Mouse (Mus musculus) erythroid progenitor cell, adult 5-6 weeks (primary cell): ENCODE data around the gene P4hb. TPM values are rescaled to one million over a fixed set of nuclear protein-coding genes. Genes with fewer than 3 reads are reported as not detected.

Experiments used
- ATAC-seq: replicated peaks from 2 replicates; pipeline ENCODE4 v1.8.0; 2016; ENCODE audit warnings: moderate number of reproducible peaks, mild to moderate bottlenecking, moderate TSS enrichment, inconsistent platforms; ENCODE audit not compliant: poor library complexity, low FRiP score, severe bottlenecking
- total RNA-seq, 2 experiments: library from RNA; stranded (forward) in 1 of 2; stranded (reverse) in 1 of 2; fragments of 150-400 nt in 1 of 2; fragments of 186-747, 209-891 nt in 1 of 2; gene quantifications; 2 replicates each; pipeline versions ENCODE4 v1.2.3 to v1.2.4; 2015 to 2017; ENCODE audit warnings: low replicate concordance in 2 of 2

P4hb gene
- total RNA-seq (2015; ENCODE audit: low replicate concordance) (101 and 104 TPM in 2 replicates), total RNA-seq (2017; ENCODE audit: low replicate concordance) (112 and 141 TPM in 2 replicates)

- ATAC-seq: peak; percentile 88
These were observed at the start of gene P4hb for GRCm38 (mm10) chr11:120572752-120573584. P4hb (minus strand) TSS chr11:120573253.

GRCm38 (mm10) chr11:120622805-120623204 lies 49.8 kb upstream of the P4hb start:
- no peak for ATAC-seq

- ATAC-seq: no peak
These were observed 47.1 kb upstream of the P4hb start for GRCm38 (mm10) chr11:120620195-120620594.

- no peak for ATAC-seq
These were observed 45.8 kb upstream of the P4hb start for GRCm38 (mm10) chr11:120618619-120619535.

- peak; percentile 94 for ATAC-seq
These were observed 44.6 kb upstream of the P4hb start, which contains the start of gene Pcyt2 for GRCm38 (mm10) chr11:120617519-120618112. Pcyt2 (minus strand) TSS chr11:120617936.

- ATAC-seq: no peak; the same call in 1 of the 2 replicates
These were observed 43.7 kb upstream of the P4hb start for GRCm38 (mm10) chr11:120616617-120617294.

- no peak for ATAC-seq
These were observed 42.7 kb upstream of the P4hb start for GRCm38 (mm10) chr11:120615606-120616203.

GRCm38 (mm10) chr11:120615167-120615566 lies 42.1 kb upstream of the P4hb start:
- ATAC-seq: no peak

GRCm38 (mm10) chr11:120613976-120614375 lies 40.9 kb upstream of the P4hb start:
- no peak for ATAC-seq

- ATAC-seq: no peak
These were observed 40.5 kb upstream of the P4hb start for GRCm38 (mm10) chr11:120613481-120613972.

GRCm38 (mm10) chr11:120612763-120613162 lies 39.7 kb upstream of the P4hb start:
- peak; percentile 74 for ATAC-seq

- ATAC-seq: no peak
These were observed 37.5 kb upstream of the P4hb start for GRCm38 (mm10) chr11:120610477-120611046.

- ATAC-seq: no peak
These were observed 36.2 kb upstream of the P4hb start for GRCm38 (mm10) chr11:120609250-120609649.

GRCm38 (mm10) chr11:120608241-120609034 lies 35.4 kb upstream of the P4hb start, which contains the start of gene Npb:
Npb (plus strand) TSS chr11:120608477.
- ATAC-seq: no peak

GRCm38 (mm10) chr11:120606764-120607163 lies 33.7 kb upstream of the P4hb start:
- ATAC-seq: no peak

GRCm38 (mm10) chr11:120605667-120606066 lies 32.6 kb upstream of the P4hb start:
- no peak for ATAC-seq

- no peak for ATAC-seq
These were observed 30.5 kb upstream of the P4hb start for GRCm38 (mm10) chr11:120603545-120603944.

- no peak for ATAC-seq
These were observed 27.7 kb upstream of the P4hb start for GRCm38 (mm10) chr11:120600716-120601115.
